Mouse (Mus musculus) 3T3-L1 (cell line): ENCODE measurements at regions not wholly inside any gene's neighbourhood (a gene's known extent, or its start where the extent isn't known, plus 50 kb on each side); places are given as distances from the start of the nearest gene placed in this dataset.

Source experiments
- DNase-seq: peaks from one replicate; pipeline ENCODE4 v3.0.0-alpha.2; 2015; ENCODE audit warnings: low read depth, low spot score

- peak; percentile 52 for DNase-seq
Measured at GRCm38 (mm10) chr4:92574586-92574985, 383.0 kb upstream of the Gm12666 start.

DNA sequence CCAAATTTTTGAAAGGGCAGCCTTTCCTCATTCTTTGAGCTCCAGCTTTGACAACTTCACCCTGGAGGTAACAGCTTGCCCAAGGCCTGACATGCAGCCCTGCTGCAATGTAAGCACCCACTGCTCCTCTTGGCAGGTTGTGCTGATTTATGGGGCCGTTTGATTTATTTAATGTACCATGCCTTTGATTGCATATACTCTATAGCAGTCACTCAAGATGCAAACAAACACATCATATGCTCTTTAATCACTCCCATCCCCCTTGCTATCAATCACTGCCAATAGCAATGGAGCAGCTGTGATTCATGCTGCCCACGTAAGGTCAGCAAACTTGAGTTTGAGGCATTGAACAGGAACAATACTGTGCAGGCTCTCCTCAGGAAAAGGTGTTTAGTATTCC, 373.8 kb upstream of the Gm12666 start:
- peak; percentile 60 for DNase-seq

GRCm38 (mm10) chr4:92555186-92555585, 363.6 kb upstream of the Gm12666 start:
- peak; percentile 77 for DNase-seq

DNA sequence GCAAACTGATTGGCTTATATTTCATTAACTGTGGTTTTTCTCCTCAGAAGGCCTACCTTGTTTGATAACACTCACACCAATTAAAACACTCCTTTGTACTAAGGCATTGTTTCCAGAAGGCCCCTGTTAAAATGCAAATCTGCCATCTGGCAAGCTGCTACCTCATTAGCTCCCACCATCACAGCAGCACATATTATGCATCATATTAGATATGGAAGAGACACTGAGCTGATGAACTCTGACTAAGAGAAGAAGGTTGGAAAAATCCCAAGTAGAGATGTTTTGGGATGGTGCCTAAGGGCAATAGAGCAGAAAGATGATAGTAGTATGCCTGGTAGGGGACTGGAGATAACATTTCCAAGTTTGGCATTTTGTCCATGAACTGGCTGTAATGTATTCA, 350.5 kb upstream of the Gm12666 start:
- peak; percentile 8 for DNase-seq

- DNase-seq: no peak
Measured at GRCm38 (mm10) chr4:92538296-92538695, 346.7 kb upstream of the Gm12666 start.

DNA sequence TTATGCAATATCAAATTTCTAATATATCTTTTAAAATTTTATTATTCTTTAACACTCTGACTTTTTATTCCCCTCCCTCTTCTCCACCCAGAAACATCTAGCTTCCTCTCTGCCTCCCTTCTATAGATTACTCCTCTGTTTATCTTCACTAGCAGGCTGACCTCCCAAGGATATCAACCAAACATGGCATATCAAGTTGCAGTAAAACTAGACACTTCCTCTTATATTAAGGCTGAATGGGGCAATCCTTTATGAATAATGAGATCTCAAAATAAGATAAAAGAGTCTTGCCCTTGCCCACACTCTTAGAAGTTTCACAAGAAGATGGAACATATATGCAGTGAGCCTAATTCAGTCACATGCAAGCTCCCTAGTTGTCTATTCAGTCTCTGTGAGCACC, 310.5 kb upstream of the Gm12666 start:
- no peak for DNase-seq

- DNase-seq: no peak
Measured at GRCm38 (mm10) chr4:92500168-92500567, 308.6 kb upstream of the Gm12666 start.

DNA sequence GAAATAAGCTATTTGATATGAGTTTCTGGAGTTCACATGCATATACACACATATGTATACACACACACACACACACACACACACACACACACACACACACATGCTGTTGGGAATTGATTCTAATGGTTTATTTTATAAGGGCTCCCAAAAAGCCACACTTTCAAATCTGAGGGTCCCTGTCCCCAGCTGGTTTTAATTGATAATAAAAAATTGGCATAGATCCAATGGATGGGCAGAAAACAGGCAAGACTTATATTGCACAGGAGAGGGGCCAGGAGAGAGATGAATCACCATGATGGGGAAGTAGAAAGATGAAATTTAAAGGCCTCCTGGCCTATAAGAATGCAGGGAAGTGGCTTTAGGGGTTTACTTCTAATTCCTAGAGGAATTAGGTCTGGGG, 295.1 kb upstream of the Gm12666 start:
- DNase-seq: no peak

- no peak for DNase-seq
Measured at GRCm38 (mm10) chr4:92458186-92458585, 266.6 kb upstream of the Gm12666 start.
